Mouse (Mus musculus): Measurements from ENCODE around the gene Ndfip2.

The Ndfip2 gene

DNA sequence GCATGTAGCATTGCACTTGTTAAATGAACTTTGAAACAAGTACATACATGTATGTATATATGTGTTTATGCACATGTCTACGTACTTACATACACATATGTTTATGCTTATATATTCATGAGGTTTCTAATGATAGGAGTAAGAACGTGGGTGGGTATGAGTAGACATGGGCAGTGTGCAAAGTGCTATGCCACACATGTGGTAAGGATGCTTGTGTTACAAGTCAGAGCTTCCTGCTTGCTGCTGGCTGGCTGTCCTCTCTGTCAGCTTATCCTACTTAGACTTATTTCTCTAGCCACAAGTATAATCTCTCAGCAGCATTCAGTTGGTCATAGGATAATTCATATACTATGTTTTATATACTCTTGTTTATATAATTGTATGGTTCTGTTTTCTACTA, 29.6 kb downstream of the Ndfip2 start:
- no peak for DNase-seq

DNA sequence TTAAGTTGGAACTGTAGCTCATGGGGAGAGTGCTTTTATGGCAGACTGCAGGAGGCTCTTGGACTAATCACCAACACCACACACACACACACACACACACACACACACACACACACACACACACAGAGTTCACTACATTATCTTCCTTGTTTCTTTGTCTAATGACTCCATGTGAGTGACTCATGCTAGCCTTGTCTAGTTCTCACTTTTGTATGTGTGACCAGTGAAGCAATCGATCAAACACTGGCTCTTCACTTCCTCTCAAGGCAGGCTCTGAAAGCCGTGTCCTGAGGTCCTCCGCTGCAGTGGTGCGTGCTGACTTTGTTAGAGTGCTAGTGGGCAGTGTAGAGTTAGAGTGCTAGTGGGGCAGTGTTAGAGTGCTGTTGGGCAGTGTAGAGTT, 30.2 kb downstream of the Ndfip2 start:
- no peak for DNase-seq

GRCm38 (mm10) chr14:105292139-105292538, 33.8 kb downstream of the Ndfip2 start:
- DNase-seq: no peak

DNA sequence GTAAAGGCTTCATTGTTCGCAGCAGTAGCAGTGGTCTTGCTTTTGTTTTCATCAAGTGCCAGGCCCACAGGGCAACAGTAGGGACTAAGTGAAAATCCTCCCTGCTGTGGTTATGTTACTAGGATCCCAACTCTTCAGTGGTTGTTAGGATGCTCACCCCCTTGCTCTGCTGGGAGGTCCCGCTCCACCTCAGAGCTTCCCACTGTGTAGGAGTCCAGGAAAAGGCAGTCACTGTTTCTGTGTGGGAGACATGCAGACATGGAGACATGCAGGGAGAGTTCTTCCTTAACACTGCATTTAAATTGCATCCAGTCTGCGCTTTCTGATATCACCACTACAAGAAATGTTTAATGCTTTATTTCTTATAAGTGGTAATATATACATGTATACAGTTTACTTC, 35.4 kb downstream of the Ndfip2 start:
- no peak for DNase-seq

DNA sequence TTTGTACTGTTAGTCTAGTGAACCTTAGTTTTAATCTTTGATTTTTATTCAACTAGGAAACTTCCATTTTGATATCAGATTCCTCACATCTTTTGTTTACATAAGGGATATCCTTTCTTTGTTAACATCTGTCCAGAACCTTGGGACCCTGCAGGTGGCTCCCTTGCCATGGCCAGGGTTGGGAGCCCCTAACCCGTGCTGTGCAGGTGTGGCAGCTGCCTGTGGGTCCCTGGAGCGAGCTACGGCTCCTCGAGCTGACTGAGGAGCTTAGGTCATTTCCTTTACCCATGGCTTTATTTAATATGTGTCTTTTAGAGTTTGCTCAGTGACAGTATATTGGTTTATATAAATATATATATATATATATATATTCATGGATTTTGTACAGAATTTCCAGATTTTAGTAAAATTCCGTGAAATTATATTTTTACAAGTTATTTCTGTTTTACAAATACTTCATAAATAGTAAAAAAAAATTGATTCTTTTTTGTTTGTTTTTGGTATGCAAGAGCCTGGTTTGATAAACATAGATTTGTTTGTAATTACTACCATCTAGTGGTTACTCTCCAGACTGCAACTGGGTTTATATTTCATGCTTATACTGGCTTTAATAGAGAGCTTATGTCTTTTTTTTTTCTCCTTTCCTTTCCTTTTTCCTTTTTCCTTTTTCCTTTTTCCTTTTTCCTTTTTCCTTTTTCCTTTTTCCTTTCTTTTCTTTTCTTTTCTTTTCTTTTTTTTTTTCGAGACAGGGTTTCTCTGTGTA, 37.6 kb downstream of the Ndfip2 start:
- DNase-seq: no peak

DNA sequence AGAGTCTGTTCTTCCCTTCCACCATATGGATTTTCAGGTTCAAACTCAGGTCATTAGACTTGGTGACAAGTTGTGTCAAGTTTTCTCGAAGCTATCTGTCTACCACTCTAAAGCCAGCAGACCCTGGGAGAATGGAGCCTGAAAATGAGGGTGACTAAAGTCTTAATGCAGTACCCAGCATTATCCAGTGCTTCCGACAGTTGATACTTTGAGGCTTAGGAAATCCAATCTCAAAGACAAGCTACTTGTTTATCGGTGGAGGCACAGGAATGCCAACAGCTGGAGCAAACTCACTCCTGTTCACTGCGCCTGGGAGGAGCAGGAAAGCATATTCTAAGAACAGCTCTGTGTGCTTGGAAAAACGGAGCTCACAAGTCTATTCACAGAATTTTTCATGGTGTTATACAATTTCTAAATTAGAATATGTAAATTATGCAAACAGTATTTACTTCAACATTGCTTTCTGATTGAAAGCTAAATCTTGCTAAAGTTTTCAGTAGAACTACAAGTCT, 41.4 kb downstream of the Ndfip2 start:
- DNase-seq: no peak

DNA sequence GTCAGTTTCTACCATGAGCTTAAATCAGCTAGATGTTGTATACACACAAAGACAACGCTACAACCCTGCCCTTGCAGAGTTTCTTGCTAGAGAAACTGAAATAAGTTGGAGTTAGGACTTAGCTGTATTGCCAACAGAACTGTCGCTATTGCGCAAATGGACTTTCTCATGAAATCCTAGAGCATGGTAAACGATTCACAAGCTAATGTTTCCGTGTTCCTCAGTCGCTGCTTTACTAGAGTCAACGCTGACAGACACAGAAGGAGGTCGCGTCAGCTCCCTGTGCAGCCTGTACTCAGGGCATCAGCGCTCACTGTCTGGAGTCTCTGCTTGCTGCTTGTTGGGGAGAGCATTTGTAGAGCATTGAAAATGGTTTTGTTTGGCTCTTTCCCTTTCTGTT, 42.2 kb downstream of the Ndfip2 start:
- DNase-seq: no peak

- no peak for DNase-seq
These were observed 44.3 kb downstream of the Ndfip2 start for GRCm38 (mm10) chr14:105302708-105303107.

- DNase-seq: no peak
These were observed 49.3 kb downstream of the Ndfip2 start for GRCm38 (mm10) chr14:105307716-105308115.

DNA sequence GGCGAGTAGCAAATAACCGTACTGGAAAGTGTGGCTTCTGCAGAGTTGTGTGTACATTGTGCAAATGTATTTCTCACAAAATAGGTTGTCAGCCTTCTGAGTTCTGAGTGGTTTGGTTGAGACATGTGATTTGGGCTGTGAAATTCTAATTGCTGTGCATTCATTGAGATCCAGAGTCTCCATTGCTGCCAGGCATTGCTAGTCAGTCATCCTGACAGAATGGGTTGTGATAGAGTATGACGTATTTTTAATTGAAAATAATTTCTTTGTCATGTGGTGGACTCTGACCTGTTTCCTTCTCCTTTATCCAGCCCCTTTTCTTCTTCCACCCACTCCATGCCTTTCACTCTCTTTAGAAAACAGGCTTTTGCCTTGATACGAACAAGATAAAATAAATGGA, 54.0 kb downstream of the Ndfip2 start:
- DNase-seq: no peak

DNA sequence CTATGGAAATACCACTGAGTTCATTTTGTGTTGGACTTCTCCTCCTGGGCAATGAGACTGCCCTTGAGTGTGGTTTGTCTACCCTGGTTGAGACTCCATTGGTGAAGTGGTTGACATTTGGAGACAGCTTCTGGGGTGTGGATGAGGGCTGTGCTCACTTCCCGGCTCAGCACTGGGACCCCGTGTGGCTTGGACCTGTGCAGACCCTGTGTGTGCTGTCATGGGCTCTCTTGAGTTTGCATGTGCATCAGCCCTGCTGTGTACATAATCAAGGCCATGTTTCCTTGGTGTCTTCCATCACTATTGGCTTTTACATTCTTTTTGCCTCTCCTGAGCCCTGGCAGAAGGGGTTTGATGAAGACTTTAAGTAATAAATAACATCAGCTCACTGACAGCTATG, 54.6 kb downstream of the Ndfip2 start:
- no peak for DNase-seq

GRCm38 (mm10) chr14:105313877-105314276, 55.5 kb downstream of the Ndfip2 start:
- DNase-seq: no peak

DNA sequence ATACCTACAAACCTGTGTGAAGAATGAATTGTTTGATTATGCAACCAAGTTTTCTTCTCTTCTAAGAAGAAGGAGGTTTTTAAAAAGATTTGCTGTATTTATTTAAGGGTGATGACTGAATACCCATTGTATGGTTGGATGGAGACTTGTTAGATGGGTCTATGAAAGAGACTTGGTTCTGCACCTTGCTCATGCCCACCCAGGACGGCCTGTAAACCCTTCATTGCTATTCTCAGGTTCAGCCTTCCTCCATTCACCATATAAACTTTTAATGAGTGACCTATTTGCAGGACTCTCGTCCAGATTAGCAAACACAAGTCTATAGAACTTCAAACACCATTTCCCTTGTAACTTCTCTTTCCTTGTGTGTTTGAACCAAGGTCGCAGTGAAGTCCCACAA, 63.3 kb downstream of the Ndfip2 start:
- no peak for DNase-seq

GRCm38 (mm10) chr14:105322829-105323228, 64.5 kb downstream of the Ndfip2 start:
- no peak for DNase-seq

DNA sequence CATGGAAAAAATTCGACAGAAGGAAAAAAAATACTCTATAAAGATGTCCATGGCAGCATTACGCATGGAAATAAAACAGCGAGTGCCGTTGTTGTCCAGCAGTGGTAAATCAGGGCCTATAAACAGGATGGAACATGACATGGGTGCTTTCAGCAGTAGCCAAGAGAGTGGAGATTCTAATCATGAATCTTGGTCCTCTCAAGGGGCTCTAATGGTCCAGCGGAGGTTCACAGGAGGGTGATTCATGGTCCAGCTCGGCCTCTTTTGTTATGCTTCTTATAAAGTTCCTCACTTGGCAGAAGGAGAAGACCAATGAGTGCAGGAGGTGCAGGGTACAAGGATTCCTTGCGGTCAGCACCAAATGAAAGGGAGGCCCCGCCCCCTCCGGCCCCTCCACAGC, 65.1 kb downstream of the Ndfip2 start:
- DNase-seq: no peak

DNA sequence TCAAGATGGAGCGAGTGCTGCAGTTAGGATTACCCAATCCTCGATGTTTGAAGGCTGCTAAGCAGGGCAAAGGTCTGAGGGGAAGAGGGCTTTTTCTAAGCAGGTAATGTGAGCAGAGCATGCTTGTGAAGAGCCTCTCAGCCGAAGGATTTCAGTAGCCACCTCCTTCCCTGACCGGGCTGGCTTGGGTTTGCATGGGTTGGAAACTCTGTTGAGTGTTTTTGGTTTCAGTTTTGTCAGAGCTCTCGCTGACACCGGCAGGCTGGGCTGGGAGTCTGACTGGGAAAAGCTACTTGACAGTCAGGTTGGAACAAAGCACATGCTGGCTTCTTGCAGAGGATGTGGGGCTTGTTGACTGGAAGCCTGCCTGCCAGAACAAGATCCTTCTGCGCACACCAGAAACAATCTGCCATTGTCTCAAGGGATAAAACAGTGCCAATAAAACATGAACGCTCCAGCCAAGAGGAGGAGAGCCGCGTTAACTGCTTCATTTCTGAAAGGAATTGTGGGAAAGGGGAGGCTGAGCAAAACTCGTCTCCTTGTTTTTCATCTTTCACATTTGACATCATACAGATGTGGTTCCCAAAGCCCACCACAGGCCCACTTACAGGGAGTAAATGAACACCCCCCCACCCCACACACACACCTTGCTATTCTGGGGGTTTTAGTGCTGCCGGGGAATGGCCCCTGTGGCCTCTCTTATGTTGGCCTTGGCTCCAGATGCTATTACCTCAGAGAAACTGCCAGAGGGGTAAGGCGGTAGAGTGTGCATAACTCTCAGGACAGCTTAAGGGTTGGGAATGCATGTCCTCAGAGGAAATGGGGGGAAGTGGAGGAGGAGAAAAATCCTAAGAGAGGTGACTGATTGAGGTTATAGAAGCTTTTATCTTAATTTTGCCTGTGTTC, 70.3 kb downstream of the Ndfip2 start:
- DNase-seq: peak; percentile 71

DNA sequence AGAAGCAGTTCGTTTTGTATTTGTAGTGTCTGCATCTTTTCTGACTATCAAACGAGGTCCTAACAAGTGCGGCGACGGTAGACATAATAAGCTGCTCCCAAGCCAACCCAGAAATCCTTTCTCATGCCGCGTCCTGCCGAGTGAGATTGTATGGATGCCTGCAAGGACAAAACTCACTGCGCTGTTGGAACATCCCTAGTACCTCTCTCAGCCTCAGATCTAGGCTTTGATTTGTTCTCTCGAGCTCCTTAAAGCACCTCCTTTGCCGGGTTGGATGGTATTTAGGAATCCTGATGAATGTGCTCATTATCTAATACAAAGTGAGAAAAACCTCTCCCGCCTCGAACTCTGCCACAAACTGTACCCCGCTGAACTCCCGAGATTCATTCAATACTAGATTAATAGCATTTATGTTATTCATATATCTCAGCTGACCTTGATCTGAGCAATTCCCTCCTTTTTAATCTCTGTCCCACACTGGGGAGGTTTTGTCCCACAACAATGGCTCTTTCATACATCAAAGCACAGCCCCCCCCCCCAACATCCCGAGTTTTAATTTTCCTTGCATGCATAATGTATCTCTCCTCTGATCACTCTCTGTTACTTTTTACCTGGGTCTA, 75.2 kb downstream of the Ndfip2 start:
- DNase-seq: no peak

DNA sequence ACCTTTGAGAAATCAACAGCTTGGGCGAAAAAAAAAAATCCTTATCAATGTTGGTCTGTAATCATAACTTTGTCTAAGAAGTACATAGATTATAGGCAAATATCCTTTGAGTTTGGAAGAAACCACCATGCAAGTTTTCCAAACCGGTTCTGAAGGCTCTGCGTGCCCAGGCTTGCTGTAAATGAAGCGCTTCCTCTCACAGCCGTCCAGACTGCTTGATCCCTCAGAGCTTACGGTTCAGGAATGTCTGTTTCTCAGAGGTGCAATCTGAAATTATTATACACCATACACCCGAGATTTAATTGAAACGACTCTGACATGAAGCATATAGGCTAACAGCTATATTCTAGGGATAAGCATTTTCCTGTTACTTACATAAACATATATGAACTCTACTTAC, 83.4 kb downstream of the Ndfip2 start:
- DNase-seq: no peak

GRCm38 (mm10) chr14:105354121-105354520, 95.7 kb downstream of the Ndfip2 start:
- no peak for DNase-seq

Measured in kidney, adult 11 months (tissue).